Mouse (Mus musculus) neural tube, embryonic 12.5 days (tissue): ENCODE measurements around the gene Doc2g. TPM values are rescaled to one million over a fixed set of nuclear protein-coding genes. Genes with fewer than 3 reads are reported as not detected.
A peak's percentile ranks its signal among the peaks of the same experiment; 100 is the strongest.

Source experiments
- ATAC-seq: fragments of 200-750 bp; cut with Nextera tagmentation; 2 replicates; pipeline ENCODE4 v1.8.0; 2017; ENCODE audit warnings: low read depth, mild to moderate bottlenecking, moderate TSS enrichment, moderate library complexity; ENCODE audit not compliant: low FRiP score
- H3K27ac ChIP-seq: fragments of 300-500 bp; sonication (generic); 2 replicates; pipeline ENCODE4 v1.5.1; 2016
- H3K27me3 ChIP-seq: fragments of 300-500 bp; sonication (generic); replicated peaks from 2 replicates; pipeline ENCODE4 v1.6.1; 2016; ENCODE audit warnings: mild to moderate bottlenecking
- H3K36me3 ChIP-seq: fragments of 300-500 bp; sonication (generic); 2 replicates; pipeline ENCODE4 v1.6.1; 2016; ENCODE audit warnings: mild to moderate bottlenecking
- H3K4me1 ChIP-seq: fragments of 300-500 bp; sonication (generic); 2 replicates; pipeline ENCODE4 v1.6.1; 2016
- H3K4me2 ChIP-seq: fragments of 300-500 bp; sonication (generic); replicated peaks from 2 replicates; pipeline ENCODE4 v1.6.1; 2016; ENCODE audit warnings: mild to moderate bottlenecking
- H3K4me3 ChIP-seq: fragments of 300-500 bp; sonication (generic); 2 replicates; pipeline ENCODE4 v1.5.1; 2016
- H3K9ac ChIP-seq: fragments of 300-500 bp; sonication (generic); 2 replicates; pipeline ENCODE4 v1.6.1; 2016; ENCODE audit warnings: mild to moderate bottlenecking
- H3K9me3 ChIP-seq: fragments of 300-500 bp; sonication (generic); 2 replicates; pipeline ENCODE4 v1.6.1; 2016; ENCODE audit warnings: mild to moderate bottlenecking
- WGBS: fragments of 180-500 bp; shearing (Covaris S2); methylation state at CpG from one replicate; pipeline ENCODE4 v1.1.7; 2016; 5-methylcytosine and 5-hydroxymethylcytosine counted together
- polyA plus RNA-seq: library from polyadenylated mRNA; unstranded; fragments of >200 nt; fragmentation: Nextera tagmentation; extraction: Ambion mirVana; gene quantifications from 2 replicates; pipeline ENCODE4 v1.2.1, GENCODE M21; 2016

Gene Doc2g
- polyA plus RNA-seq, 1 experiment from 2014 or later, result 6.0 TPM

DNA sequence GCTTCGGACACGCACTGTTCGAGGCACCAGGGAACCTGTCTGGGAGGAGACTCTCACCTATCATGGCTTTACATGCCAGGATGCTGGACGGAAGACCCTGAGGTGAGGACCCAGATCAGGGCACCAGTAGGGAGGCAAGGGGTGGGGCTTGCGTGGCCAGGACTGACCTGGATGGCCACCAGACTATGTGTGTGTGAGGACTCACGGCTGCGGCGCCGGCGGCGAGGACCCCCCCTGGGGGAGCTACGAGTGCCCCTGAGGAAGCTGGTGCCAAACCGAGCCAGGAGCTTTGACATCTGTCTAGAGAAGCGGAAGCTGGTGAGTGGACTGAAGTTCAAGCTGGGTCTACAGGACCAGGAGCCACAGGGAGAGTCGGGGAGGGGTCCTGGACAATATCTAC, 1.2 kb downstream of the Doc2g start:
- H3K9ac ChIP-seq, result no peak overlapping the region
- no peaks in the 10 kb centered on the region for H3K27me3 ChIP-seq
- no peak overlapping the region for H3K4me3 ChIP-seq
- no peak overlapping the region for H3K27ac ChIP-seq
- H3K4me1 ChIP-seq, result peaks cover 17% of the 10 kb centered on the region
- H3K36me3 ChIP-seq, result peaks cover 45% of the 10 kb centered on the region
- H3K9me3 ChIP-seq, result no peaks in the 10 kb centered on the region
- no peak overlapping the region for H3K4me2 ChIP-seq
- WGBS, result 88% methylated on average over 15 of the region's 15 CpGs
- ATAC-seq, result no peak

DNA sequence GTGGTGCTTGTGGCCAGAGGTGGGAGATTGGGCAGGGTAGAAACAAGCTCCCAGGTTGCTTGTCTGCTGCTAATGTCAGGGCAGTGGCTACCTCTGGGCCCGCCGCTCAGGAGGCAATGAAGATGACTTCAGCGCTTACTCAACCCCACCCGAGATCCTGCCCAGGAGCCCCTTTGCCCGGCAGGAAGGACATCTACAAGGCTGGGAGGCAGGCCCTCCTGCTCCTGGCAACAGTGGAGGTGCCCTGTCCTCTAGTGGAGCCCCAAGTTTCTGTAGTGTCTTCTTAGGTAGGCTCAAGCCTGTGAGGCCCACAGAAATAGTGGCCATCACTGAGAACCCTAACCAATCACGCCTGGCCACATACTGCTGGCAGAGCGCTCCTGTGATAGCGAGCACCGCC, 2.0 kb downstream of the Doc2g start:
- no peak for ATAC-seq
- 88% methylated on average over 9 of the region's 9 CpGs for WGBS
- Histone ChIP-seq H3K4me1 (peaks cover 12% of the 10 kb centered on the region), H3K9ac (no peak overlapping the region), H3K27me3 (no peaks in the 10 kb centered on the region), H3K36me3 (peaks cover 53% of the 10 kb centered on the region), H3K4me3 (no peak overlapping the region), H3K4me2 (no peak overlapping the region), H3K27ac (no peak overlapping the region), H3K9me3 (no peaks in the 10 kb centered on the region)

DNA sequence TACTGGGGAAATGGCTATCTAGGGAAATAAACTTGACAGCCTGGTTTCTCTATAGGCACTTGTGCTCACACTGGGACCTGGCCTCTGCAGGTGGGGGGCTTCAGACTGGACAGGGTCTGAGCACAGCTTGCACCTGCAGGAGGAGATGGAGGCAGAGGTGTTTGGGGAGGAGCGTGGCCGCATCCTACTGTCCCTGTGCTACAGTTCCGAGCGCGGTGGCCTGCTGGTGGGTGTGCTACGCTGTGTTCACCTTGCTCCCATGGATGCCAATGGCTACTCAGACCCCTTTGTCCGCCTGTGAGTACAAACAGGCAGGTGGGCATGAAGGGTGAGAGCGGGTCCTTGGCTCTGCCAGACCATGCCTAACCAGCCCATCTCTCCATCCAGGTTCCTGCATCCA, 2.9 kb downstream of the Doc2g start:
- H3K9me3 ChIP-seq, result no peaks in the 10 kb centered on the region
- H3K27ac ChIP-seq, result no peak overlapping the region
- no peak overlapping the region for H3K4me2 ChIP-seq
- H3K9ac ChIP-seq, result no peak overlapping the region
- no peak for ATAC-seq
- no peaks in the 10 kb centered on the region for H3K27me3 ChIP-seq
- WGBS, result 92% methylated on average over 8 of the region's 8 CpGs
- no peak overlapping the region for H3K4me3 ChIP-seq
- peaks cover 57% of the 10 kb centered on the region for H3K36me3 ChIP-seq
- H3K4me1 ChIP-seq, result peaks cover 9% of the 10 kb centered on the region

DNA sequence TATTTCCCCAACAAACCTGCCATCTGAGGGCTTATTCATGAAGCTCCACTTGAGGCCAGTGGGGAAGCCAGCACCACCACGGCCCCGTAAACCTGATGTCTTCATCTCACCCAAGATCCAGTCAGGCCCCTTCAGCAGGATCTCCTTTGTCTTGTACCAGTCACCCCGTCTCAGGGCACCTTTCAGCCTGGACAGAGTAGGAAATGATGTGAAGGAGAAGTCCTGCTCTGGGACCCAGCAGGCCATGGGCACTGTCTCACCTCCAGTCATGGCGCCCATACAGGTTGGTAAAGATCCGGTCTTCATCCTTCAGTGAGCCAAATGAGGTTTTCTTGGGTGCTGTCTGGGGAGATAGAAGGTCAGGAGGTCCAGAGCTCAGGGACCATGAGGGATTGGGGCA, 8.0 kb downstream of the Doc2g start:
- ATAC-seq, result no peak
- H3K4me1 ChIP-seq, result peaks cover 6% of the 10 kb centered on the region
- H3K36me3 ChIP-seq, result peaks cover 44% of the 10 kb centered on the region
- H3K9ac ChIP-seq, result no peak overlapping the region
- H3K27me3 ChIP-seq, result no peaks in the 10 kb centered on the region
- WGBS, result 92% methylated on average over 5 of the region's 5 CpGs
- no peak overlapping the region for H3K4me3 ChIP-seq
- H3K9me3 ChIP-seq, result no peaks in the 10 kb centered on the region
- H3K27ac ChIP-seq, result no peak overlapping the region
- H3K4me2 ChIP-seq, result peak overlapping the region; percentile 67; the same call in 1 of the 2 replicates

DNA sequence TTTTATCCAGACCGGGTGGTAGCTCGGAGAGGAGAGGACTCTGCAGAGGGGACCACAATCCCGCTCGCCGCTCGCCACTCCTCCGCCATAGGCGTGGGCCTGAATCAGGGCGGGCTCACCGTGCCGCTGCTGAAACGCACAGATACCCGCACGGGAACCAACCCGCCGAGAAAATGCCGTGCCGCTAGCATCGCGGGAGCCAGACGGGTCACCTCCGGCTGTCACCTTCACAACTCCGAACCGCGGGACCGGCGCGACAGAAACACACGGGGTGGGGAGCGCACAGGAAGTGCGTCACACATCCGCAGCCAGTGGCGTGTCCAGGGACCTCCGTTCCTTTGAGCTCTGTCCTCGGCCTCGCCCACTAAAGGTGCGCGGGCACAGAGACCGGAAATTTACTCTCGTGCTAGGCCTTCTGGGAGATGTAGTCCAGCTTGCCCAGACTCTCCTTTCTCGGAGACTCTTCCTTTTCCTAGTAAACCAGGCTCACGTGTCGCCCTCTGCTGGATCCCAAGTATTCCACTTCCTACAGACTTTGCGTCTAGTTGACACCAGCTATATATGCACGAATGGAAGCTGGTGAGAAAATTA, 9.4 kb downstream of the Doc2g start, which contains the start of gene Ndufv1:
TSS of gene Ndufv1 (minus strand) at position 375 of the 591 bp plus-strand sequence.
- Histone ChIP-seq H3K9me3 (no peaks in the 10 kb centered on the region), H3K9ac (peak within 1 kb of the TSS; percentile 78), H3K4me3 (peak within 1 kb of the TSS; percentile 80), H3K27ac (no peak within 1 kb of the TSS), H3K36me3 (peaks cover 30% of the 10 kb centered on the region), H3K27me3 (no peaks in the 10 kb centered on the region), H3K4me1 (peaks cover 6% of the 10 kb centered on the region), H3K4me2 (peak within 1 kb of the TSS; percentile 67)
- WGBS, result under 1% methylated on average over 45 of the region's 45 CpGs
- peak; percentile 100 for ATAC-seq

DNA sequence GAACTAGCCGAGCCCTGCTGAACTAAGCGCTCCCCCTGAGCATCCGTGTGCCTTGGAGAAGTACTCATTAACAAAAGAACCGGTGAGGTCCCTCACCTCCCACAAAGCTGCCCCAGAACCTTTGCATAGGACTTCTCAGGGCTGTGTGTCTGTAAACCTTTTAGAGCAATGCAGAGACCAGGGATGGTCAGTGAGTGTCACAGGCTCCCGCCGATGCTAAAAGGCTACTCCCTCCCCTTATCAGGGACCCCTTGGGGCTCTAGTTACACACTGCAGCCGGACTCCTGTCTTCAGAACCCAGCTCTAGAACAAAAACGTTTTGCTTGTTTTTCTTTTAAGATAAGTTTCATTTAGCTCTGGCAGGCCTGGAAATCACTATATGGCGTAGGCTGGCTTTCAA, 10.0 kb downstream of the Doc2g start:
- H3K4me3 ChIP-seq, result peak overlapping the region; percentile 24; the same call in 1 of the 2 replicates
- 23% methylated on average over 9 of the region's 9 CpGs for WGBS
- peaks cover 24% of the 10 kb centered on the region for H3K36me3 ChIP-seq
- H3K4me2 ChIP-seq, result peak overlapping the region; percentile 67
- peak; percentile 53; the same call in 1 of the 2 replicates for ATAC-seq
- peaks cover 6% of the 10 kb centered on the region for H3K4me1 ChIP-seq
- 0 out of 2 replicates have a peak overlapping the region, but pooled peaks have one; percentile 6 for H3K9ac ChIP-seq
- no peak overlapping the region for H3K27ac ChIP-seq
- no peaks in the 10 kb centered on the region for H3K27me3 ChIP-seq
- no peaks in the 10 kb centered on the region for H3K9me3 ChIP-seq

DNA sequence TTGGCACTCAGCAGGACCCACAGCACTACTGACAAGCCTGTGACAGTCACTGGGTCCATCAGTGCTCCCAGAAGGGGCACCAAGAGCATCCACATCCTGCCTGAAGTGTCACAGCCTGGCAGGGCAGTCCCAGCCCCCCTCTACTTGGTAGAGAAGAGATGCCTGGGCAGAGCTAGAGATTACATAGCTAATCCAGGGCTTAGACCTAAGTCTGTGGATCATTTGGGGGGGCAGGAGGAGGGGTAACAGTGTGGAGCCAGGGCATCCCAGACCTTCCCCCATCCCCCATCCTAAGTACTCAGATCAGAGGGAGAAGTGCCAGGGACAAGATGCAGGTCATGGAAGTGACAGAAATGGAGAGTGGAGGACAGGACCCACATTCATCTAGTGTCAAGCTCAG, 11.7 kb downstream of the Doc2g start:
- Histone ChIP-seq H3K27me3 (0 out of 2 replicates have a peak, but pooled peaks cover 3% of the 10 kb centered on the region), H3K36me3 (peaks cover 7% of the 10 kb centered on the region; the same call in 1 of the 2 replicates), H3K9me3 (no peaks in the 10 kb centered on the region), H3K4me3 (no peak overlapping the region), H3K4me2 (no peak overlapping the region), H3K4me1 (peaks cover 6% of the 10 kb centered on the region), H3K9ac (no peak overlapping the region), H3K27ac (no peak overlapping the region)
- no peak for ATAC-seq

DNA sequence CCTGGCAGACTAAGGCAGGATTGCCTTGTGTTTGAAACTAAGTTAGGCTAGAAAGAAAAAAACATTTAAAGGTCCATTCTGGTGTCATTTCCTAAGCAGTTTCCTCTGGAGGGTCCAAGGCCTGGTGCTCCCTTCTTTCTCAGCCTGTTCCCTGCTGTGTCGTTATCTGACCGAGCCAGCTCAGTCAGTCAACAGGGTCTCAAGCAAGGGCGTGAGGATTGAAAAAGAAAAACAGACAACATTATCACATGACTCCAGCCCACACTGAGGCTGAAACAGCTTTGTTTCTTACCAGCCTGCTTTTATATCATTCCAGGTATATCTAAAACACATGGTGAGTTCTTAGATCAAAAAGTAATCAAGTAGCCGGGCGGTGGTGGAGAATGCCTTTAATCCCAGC, 12.5 kb downstream of the Doc2g start:
- no peak for ATAC-seq
- no peak overlapping the region for H3K27ac ChIP-seq
- H3K4me3 ChIP-seq, result no peak overlapping the region
- 70% methylated on average over 5 of the region's 5 CpGs for WGBS
- H3K27me3 ChIP-seq, result 0 out of 2 replicates have a peak, but pooled peaks cover 3% of the 10 kb centered on the region
- peaks cover 6% of the 10 kb centered on the region for H3K4me1 ChIP-seq
- H3K9me3 ChIP-seq, result no peaks in the 10 kb centered on the region
- no peaks in the 10 kb centered on the region for H3K36me3 ChIP-seq
- H3K9ac ChIP-seq, result no peak overlapping the region
- H3K4me2 ChIP-seq, result no peak overlapping the region

DNA sequence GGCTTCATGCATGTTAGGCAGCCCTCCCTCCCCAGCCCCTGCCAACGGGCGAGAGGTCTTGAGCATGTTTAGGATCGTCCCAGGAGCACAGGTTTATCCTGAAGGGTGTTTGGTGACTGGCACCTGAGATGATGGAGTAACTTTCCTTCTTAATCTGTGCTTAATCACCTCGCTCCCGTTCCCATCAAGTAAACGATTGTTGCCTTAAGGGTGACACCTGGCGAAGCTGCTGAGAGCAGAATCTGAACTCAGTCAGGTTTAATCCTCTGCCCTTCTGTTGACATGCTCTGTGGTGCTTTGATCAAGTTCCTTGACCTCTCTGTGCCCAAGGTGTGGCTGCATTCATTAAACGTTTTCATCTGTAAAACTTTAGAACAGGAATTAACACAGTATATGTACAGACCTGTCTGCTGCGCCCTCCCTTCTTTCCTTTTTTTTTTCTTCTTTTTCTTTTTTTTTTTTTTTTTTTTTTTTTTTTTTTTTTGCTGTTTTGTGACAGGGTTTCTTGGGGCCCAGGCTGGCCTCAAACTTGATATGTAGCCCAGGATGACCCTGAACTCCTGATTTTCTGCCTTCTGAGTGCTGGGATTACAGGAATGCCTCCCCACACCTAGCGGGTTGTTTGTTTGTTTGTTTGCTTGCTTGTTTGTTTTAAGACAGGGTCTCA, 14.9 kb downstream of the Doc2g start:
- H3K9ac ChIP-seq, result no peak overlapping the region
- no peak overlapping the region for H3K4me3 ChIP-seq
- ATAC-seq, result no peak
- H3K4me1 ChIP-seq, result no peaks in the 10 kb centered on the region
- WGBS, result 68% methylated on average over 10 of the region's 10 CpGs
- H3K4me2 ChIP-seq, result no peak overlapping the region
- H3K27me3 ChIP-seq, result 0 out of 2 replicates have a peak, but pooled peaks cover 3% of the 10 kb centered on the region
- no peak overlapping the region for H3K27ac ChIP-seq
- no peaks in the 10 kb centered on the region for H3K9me3 ChIP-seq
- no peaks in the 10 kb centered on the region for H3K36me3 ChIP-seq

DNA sequence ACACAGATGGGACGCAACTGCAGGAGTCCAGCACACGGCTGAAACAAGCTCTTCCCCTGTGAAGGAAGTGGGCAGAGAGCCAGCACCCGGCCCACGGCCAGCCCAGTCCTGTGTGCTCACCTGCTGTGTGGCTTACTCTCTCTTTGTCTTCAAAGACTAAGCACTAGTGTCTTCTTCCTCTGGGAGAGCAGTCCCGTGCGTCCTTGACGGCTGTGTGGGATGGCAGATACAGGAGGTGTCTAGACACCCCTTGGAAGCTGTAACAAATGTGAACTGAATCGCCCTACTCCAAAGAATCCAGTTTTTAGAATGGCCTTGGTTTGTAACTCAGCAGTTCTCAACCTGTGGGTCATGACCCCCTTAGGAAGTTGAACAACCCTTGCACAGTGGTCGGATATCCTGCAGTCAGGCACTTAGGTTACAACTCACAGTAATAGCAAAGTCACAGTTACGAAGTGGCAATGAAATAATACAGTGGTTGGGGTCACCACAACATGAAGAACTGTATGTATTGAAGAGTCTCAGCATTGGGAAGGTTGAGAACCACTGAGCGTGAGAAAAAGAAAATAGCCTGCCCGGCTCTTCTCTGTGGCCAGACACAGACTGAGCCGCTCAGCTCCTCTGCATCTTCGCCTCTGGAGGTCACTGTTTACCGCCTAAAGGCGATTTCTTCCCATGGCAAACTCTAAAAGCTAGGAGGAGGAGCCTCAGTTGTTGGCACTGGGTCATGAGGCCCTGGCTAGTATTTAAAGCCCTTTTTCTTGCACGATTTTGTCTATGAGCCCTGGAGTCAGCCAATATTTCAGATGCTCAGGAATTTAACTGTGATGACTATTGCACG, 15.8 kb downstream of the Doc2g start:
- no peak overlapping the region for H3K4me3 ChIP-seq
- H3K9ac ChIP-seq, result no peak overlapping the region
- ATAC-seq, result no peak
- H3K9me3 ChIP-seq, result no peaks in the 10 kb centered on the region
- 0 out of 2 replicates have a peak, but pooled peaks cover 3% of the 10 kb centered on the region for H3K27me3 ChIP-seq
- no peak overlapping the region for H3K27ac ChIP-seq
- H3K4me2 ChIP-seq, result no peak overlapping the region
- H3K4me1 ChIP-seq, result no peaks in the 10 kb centered on the region
- no peaks in the 10 kb centered on the region for H3K36me3 ChIP-seq
- WGBS, result 29% methylated on average over 18 of the region's 18 CpGs

DNA sequence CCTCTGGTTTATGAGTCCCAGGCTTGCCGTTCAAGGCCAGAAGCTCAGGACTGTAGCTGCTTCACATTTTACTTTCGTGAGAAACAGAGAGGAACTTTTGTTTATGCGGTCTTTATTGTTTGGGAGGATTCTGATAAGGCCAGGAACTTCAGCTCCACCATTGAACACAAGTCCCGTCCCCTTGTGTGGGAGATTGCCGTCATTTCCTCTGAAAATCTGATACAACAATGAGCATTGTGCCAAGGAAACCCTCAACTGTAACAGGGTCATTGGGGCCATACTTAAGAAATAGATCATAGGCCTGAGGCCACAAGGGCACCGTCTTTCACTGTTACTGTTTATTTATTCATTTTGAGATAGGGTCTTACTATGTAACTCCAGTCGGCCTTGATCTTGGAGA, 20.1 kb downstream of the Doc2g start:
- H3K4me3 ChIP-seq, result no peak overlapping the region
- H3K4me1 ChIP-seq, result no peaks in the 10 kb centered on the region
- H3K9ac ChIP-seq, result no peak overlapping the region
- peaks cover 3% of the 10 kb centered on the region; the same call in 1 of the 2 replicates for H3K9me3 ChIP-seq
- no peaks in the 10 kb centered on the region for H3K36me3 ChIP-seq
- H3K4me2 ChIP-seq, result no peak overlapping the region
- no peak overlapping the region for H3K27ac ChIP-seq
- ATAC-seq, result no peak
- 0 out of 2 replicates have a peak, but pooled peaks cover 3% of the 10 kb centered on the region for H3K27me3 ChIP-seq
- WGBS, result 81% methylated on average over 7 of the region's 7 CpGs

DNA sequence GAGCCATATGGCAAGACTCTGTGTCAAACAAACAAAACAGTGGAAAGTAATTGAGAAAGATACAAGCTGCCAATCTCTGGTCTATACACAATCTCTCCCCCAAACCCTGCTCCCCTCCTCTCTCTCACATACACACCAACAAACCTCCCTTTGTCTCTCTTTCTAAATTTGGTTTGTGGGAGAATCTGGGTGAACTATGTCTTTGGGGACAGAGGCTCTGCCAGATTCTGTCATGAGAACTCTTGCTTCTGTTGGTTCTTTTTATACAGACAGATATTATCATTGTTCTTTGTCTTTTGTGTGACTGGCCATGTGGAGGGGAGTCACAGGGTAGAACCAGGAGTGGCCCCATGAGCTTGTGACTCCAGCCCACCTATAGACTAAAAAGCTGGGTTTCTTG, 24.5 kb downstream of the Doc2g start:
- H3K36me3 ChIP-seq, result no peaks in the 10 kb centered on the region

More for the DNA sequence above, 24.5 kb downstream of the Doc2g start:
- Histone ChIP-seq H3K27ac (no peak overlapping the region), H3K4me3 (no peak overlapping the region), H3K9me3 (peaks cover 3% of the 10 kb centered on the region; the same call in 1 of the 2 replicates), H3K9ac (no peak overlapping the region), H3K4me2 (no peak overlapping the region), H3K4me1 (no peaks in the 10 kb centered on the region), H3K27me3 (no peaks in the 10 kb centered on the region)
- ATAC-seq, result no peak
